Mouse (Mus musculus): ENCODE results near the gene Tnk2.
"Not testable (repeated sequence)": the region's sequence is repeated elsewhere in the genome, so short reads cannot be mapped to it uniquely, and the experiment has no call there.

Gene Tnk2

GRCm38 (mm10) chr16:32636331-32636730 lies 7.3 kb upstream of the Tnk2 start:
- DNase-seq (ENCODE audit: low spot score in 2 of 2) = no peak

- DNase-seq (ENCODE audit: low spot score in 2 of 2) = no peak
These were observed 6.7 kb upstream of the Tnk2 start for GRCm38 (mm10) chr16:32636871-32637521.

DNA sequence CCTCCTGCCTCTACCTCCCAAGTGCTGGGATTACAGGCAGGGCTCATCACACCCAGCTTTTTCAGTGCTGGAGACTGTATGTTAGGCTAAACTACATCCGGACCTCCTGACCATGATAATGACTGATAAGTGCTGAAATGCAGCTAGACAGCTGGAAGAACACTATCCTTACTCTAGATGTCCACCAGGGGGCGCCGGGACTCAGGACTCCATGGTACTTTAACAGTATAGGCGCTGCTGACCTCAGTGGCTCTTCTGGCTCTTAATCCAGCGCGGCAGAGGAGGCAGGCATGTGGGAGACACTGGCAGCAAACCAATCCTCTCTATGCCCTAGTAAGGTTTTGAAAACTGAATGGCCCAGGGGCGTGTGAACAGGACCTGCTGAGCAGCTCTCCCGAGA lies 5.2 kb upstream of the Tnk2 start:
- peak; percentile 85 to 88 for DNase-seq (ENCODE audit: low spot score in 2 of 2)

DNA sequence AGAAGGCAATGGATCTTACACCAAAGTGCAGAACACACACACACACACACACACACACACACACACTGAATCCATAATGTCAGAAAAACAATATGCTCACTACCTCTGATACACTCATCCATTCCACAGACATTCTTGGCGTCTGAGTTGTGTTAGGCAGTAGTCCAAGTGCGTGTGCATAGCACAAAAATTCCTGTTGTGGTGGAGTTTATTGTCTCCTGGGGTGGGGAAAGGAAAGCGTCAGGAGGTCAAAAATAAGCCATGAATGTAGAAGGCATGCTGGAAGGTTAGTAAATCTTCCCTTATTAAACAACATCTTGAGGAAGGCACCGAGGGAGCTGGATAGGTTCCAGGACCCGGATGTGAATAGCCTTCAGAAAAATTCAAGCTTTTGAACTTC lies 3.6 kb upstream of the Tnk2 start:
- DNase-seq (ENCODE audit: low spot score in 2 of 2) = no peak

- not testable (repeated sequence) for DNase-seq (ENCODE audit: low spot score in 2 of 2)
These were observed 3.0 kb upstream of the Tnk2 start for GRCm38 (mm10) chr16:32640683-32641082.

- DNase-seq (ENCODE audit: low spot score in 2 of 2) = no peak
These were observed 2.0 kb upstream of the Tnk2 start for GRCm38 (mm10) chr16:32641440-32642219.

DNA sequence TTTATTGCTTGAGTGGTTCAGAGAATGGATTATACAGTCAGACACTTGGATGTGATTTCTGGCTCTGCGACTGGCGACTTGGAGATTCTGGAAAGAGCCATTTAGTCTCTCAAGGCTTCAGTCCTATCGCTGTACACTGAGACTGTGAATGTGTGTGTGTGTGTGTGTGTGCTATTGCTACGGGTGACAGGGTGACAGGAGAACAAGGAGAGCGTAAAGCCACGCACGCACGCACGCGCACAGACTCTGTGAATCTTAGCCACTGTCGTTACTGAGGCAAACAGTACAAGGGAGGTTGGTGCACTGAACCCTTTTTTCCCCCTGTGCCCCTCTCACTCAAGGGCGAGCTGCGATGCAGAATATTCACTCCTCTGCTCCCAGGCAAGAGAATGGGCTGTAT lies 1.4 kb upstream of the Tnk2 start:
- DNase-seq (ENCODE audit: low spot score in 2 of 2) = peak; percentile 32 to 47

- DNase-seq (ENCODE audit: low spot score in 2 of 2) = peak; percentile 72 to 74
These were observed 561 bp downstream of the Tnk2 start for GRCm38 (mm10) chr16:32644069-32644800.

DNA sequence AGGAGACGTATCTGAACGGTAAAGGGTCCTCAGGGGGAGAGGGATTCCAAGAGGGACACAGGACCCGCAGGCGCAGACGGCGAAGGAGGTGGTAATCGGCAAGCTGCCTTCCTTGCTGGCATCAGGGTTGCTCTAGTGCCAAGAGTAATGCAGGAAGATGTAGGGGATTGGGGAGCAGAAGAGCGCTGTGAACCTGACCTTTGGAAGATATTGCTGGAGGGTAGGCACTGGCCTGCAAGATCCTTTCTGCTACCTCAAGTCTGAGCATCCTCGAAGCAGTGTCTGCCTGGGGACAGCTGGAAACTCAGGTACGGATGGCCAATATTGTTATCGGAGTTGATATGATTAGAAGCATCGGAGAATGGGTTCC lies 1.1 kb downstream of the Tnk2 start:
- no peak for DNase-seq (ENCODE audit: low spot score in 2 of 2)

- peak; percentile 67 to 81 for DNase-seq (ENCODE audit: low spot score in 2 of 2)
These were observed 1.8 kb downstream of the Tnk2 start for GRCm38 (mm10) chr16:32645361-32645914.

DNA sequence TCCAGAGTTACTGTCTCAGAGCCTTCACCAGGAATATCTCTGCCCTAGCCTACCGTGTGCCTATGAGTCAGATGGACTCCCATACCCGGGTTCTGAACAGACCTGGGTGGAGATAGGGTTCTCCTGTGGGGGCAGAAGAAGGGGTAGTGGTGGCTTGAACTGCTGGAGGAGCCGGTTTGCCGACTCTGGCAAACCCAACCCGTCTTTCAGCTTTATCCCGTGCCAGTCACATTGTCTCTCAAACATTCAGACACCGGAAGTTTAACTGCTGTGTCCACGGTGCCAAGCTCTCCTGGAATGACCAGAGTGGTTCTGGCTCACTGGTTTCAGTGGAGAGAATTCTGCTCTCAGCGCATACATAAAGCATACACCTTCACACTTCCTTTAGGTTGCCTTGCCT lies 2.3 kb downstream of the Tnk2 start:
- DNase-seq (ENCODE audit: low spot score in 2 of 2) = peak in 1 of 2 experiments; percentile 16

- DNase-seq (ENCODE audit: low spot score in 2 of 2) = no peak
These were observed 4.0 kb downstream of the Tnk2 start for GRCm38 (mm10) chr16:32647712-32648111.

- DNase-seq (ENCODE audit: low spot score in 2 of 2) = no peak
These were observed 6.8 kb downstream of the Tnk2 start for GRCm38 (mm10) chr16:32650461-32650860.

DNA sequence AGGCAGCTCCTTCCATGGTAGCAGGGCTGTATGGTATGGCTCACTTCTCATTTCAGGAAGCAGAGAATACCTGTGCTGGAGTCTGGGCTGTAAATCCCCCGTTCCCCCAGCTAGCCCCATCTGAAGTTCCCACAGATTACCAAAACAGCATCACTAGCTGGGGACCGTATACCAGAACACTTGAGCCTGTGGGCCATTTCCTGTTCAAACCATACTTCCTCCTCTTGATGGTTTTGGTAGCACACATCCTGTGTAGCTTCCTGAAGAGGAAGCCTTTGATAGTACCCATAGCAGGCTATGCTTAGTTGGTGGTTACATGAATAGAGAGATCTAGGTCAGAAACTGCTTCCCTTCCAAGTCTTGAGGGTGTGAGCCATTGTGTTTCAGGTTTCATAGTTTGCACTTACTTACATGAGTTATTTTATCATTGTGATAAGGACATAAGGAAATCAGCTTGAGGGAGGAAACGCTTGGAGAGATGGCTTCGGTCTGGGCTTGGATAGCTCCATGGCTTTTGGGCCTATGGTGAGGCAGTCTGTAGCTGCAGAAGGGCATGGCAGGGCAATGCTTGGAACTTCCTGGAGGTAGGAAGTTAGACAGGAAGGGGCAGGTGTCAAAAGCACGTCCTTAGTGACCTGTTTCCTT lies 7.4 kb downstream of the Tnk2 start:
- DNase-seq (ENCODE audit: low spot score in 2 of 2) = no peak

GRCm38 (mm10) chr16:32654071-32654733 lies 10.5 kb downstream of the Tnk2 start:
- no peak for DNase-seq (ENCODE audit: low spot score in 2 of 2)

DNA sequence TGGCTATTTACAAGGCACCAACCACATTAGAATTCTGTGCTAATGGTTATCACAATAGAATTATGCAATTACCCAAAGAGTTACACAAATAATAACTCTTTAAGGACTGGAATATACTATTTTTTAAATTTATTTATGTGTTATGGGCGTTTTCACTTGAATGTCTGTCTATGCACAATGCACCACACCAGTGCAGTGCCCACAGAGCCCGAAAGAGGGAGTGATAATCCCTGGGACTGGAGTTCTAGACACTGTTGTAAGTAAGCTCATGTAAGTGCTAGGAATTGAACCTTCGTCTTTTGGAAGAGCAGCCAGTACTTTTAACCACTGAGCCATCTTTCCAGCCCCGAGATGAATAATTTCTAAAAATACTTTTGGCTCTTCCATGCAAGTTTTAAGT lies 11.9 kb downstream of the Tnk2 start:
- DNase-seq (ENCODE audit: low spot score in 2 of 2) = no peak

DNA sequence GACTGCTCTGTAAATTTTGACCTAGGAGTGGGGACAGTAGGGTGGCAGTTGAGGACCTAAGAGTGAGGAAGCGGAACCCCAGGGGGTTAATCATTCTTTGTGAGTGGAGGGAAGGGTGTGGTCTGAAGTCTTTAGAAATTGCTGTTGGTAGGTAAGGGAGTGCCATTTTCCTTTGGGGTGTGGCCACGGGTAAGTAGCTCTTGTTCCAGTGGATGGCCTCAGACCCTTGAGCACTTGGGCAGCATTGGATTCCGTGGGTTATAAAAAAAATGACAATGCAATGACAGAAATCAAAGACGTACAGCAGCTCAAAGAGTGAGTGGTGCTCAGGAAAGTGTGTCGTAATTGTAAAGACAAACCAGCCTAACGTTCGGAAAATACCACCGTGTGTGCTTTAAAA lies 12.6 kb downstream of the Tnk2 start:
- DNase-seq (ENCODE audit: low spot score in 2 of 2) = no peak

GRCm38 (mm10) chr16:32656794-32657193 lies 13.1 kb downstream of the Tnk2 start:
- DNase-seq (ENCODE audit: low spot score in 2 of 2) = peak in 1 of 2 experiments; percentile 67

DNA sequence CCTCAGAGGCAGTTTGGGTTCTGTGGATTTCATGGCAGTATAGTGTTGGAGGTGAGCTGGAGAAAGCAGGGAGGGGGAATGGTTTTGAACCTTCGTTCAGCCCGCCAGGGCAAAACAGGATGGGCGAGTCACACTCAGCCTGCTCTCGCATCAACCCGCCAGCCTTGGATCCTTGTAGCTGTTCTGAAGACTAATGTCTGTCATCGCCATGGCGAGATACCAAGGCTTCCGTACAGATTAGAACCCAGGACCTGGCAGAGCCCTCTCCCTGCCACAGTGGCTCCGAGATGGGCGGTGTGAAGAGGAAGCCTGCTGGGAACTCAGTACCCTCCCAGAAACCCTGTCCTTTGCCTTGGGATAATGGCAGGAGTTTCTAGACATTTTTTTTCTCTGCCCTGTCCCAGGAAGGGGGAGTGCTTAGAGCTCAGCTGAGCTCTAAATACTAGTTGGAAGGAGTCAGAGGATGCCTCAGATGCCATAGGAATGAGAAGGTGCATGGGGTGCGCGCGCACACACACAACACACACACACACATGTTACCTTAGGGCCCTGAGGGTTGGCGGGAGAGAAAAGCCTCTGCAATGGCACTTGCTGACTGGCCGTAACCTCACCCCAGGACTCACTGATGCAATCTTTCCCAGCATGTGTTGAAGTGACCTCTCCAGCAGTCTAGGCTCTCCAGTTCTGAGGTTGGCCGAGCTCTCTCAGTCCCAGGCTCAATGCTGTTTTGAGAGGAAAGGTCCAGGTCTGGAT lies 14.0 kb downstream of the Tnk2 start:
- DNase-seq (ENCODE audit: low spot score in 2 of 2) = no peak

DNA sequence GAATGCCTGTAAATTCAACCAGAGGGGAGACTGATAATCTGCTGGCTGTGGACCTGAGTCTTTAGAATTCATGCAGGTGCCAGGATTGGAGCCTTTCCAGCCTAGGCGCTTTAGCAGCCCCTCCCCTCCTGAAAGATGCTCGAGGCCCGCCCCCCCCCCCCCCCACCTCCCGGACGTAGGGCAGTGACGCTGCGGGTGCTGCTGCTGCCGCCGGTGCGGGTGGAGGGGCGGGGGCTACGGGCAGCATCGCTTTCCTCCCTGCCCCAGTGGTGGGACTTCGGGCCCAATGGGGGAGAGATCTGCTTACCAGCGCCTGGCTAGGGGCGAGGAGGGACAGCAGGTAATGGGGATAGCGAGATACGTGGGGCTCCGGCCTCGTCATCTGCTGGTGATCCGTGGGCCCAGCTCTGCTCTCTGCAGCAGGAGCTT lies 15.1 kb downstream of the Tnk2 start:
- peak; percentile 60 to 69 for DNase-seq (ENCODE audit: low spot score in 2 of 2)

- DNase-seq (ENCODE audit: low spot score in 2 of 2) = peak; percentile 70 to 77
These were observed 15.7 kb downstream of the Tnk2 start for GRCm38 (mm10) chr16:32659385-32659784.
